Mouse (Mus musculus) thymus, adult 18-20 months (tissue): Measurements from ENCODE around the gene Map2k1.

Experiments
- DNase-seq, 2 experiments: peaks; one replicate each; pipeline ENCODE4 v3.0.0; 2022; ENCODE audit warnings: mixed read lengths in 2 of 2

Map2k1 gene

DNA sequence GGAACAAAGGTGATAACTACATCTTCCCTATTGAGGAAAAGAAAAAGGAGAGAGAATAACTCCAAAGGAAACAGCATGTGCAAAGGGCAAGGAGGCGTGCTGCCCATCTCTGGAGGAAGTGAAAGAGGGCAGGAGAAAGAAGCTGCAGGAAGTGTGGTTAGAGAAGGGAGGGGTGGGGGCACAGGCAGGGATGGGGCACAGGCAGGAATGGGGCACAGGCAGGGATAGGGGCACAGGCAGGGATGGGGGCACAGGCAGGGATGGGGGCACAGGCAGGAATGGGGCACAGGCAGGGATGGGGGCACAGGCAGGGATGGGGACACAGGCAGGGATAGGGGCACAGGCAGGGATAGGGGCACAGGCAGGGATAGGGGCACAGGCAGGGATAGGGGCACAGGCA lies 4.1 kb downstream of the Map2k1 start:
- no peak for DNase-seq

DNA sequence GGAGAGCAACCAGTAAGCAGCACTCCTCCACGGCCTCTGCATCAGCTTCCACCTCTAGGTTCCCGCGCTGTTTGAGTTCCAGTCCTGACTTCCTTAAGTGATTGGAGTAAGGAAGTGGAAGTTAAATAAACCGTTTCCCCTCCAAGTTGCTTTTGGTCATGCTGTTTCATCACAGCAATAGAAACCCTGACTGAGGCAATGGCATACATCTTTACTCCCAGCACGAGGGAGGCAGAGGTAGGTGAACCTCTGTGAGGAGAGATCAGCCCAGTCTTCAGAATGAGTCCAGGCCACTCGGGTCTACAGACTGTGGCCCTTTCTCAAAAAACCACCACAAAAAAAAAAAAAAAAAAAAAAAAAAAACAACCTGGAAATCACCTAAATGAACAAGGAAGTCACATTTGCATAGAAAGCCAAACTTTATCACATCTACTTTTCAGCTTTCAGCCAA lies 11.0 kb downstream of the Map2k1 start:
- no peak for DNase-seq

DNA sequence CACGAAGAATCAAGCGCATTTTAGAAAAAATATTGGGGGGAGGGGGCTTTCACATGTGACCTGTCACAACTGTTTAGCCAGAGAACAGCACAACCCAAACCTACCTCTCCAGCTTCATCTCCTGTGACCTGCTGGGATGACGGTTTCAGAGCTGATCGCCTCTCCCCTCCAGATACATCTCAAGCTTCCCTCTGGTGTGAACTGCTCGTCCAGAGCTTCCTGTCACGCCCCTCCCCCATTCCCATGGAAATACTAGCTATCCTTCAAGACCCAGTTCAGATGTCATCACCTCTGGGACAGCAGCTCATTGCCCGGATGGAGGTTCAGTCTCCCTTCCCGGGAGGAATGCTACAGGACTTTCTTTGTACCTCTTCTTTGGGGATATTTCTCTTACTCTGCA lies 12.8 kb downstream of the Map2k1 start:
- no peak for DNase-seq

DNA sequence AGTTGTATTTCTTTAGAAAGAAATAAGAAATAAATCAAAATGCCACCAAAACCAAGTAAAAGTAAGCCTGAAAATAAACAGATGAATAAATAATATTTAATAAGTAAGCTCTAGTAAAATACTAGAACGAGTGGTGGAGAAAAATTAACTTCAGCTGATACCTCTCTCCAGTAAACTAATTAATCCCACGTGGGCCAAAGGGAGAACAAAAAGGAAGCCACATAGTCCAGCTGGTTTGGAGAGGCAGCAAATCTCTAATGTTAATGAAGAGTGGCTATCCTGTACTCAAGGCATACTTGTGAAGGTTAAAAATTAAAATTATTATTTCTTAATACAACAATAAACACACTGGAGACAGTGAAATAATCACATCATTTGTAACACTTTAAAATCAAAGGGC lies 13.3 kb downstream of the Map2k1 start:
- DNase-seq, result no peak

DNA sequence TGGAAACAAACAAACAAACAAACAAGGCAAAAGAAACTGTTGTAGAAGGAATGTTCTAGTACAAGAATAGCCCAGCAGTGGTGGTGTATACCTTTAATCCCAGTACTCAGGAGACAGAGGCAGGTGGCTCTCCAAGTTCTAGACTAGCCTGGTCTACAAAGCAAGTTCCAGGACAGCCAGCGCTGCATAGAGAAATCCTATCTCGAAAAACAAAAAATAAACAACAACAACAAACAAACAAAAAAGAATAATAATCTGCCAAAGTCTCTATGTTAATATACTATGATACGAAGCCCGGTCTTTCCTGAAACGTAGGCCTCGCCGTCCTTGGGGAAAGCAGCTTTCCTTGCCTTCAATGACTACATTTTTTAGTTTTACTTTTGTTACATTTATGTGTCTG lies 17.4 kb downstream of the Map2k1 start:
- no peak for DNase-seq

DNA sequence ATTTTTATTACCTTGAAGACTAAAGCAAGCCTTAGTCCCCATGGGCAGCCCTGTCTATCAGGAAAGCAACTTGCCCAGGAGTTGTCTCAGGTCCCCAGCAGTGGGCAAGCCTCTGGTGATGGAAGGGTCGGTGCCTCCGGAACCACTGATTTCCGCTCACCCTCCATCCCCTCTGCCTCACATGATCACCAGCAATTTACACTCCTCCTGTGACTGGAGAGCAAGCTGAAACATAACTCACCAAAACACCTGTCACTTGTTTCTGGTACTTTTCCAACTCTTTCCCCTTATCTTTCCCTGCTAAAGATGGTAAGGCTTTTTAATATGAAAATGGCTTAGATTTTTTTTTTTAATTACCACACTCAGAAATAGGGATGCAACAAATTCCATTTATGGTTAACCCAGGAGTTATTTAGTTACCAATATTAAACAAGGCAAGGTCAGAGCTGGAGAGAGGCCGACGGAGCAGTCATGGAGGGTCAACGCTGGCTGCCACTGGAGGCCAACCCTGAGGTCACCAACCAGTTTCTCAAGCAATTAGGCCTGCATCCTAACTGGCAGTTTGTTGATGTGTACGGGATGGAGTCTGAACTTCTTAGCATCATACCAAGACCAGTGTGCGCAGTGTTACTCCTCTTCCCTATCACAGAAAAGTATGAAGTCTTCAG lies 18.5 kb downstream of the Map2k1 start, which contains the start of gene Uchl4:
Uchl4 (plus strand) TSS at position 434 of the 668 bp plus-strand sequence.
- DNase-seq, result no peak

DNA sequence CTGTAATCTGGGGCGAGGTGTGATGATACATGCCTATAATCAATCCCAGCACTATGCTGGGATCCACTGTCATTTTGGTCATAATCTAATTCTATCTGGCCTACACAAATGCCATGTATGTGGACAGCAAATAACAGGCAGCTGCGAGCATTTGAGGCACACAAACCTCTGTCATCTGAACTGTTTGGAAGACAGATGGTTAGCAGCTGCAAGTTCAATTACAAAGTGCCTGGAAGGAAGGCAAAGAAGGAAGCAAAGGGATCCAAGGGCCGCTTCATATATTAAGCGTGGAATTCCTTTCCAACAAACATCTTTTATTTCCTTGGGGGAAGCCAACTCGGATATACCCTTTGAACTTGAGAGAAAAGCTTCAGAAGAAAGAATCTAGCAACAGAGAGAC lies 19.8 kb downstream of the Map2k1 start:
- DNase-seq, result no peak

DNA sequence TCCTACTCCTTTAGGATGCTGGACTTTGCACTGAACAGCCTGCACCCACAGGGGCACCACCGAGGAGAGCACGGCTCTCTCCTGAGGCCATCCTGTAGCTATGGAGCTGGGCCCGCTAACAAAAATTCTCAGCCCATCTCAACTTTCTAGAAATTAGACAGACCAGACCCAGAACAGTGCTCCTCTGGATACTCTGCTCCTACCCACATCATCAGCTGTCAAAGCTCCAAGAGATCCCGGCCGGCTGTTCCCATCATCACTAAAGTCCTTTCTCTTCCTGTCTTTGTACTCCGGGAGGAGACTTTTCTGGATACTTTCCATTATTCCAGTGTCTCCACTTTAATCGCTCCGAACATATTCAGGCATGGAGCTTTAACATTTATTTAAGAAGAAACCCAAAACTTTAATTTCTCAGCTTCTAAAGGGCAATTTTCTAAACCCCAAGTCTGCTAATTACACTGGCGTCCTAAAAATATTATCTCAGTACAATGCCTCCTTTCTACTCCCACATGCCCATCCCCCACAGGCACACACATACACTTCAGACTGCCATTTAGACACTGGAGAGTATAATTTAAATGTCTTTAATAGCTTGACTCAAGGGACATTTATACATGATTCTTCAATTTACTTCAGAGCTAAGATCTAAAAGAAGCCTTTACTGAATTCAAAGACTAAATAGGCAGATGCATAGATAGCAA lies 21.0 kb downstream of the Map2k1 start:
- no peak for DNase-seq

DNA sequence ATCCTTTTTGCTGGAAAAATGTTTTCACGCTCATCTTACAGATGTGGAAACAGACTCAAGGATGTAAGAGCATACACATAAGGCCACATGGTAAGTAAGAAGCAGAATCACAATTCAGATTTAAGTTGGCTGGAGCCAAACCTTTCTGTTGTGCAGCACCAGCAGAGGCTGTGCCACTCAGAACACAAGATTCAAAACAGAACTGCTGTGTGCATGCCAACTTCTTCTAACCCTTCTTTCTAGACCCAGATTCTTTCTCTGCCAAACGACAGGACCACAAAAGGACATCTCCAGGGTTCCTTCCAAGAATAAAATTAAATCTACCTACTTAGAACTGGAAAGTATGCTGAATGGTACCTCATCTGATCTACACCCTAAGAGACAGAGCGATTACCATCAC lies 21.8 kb downstream of the Map2k1 start:
- DNase-seq, result no peak

DNA sequence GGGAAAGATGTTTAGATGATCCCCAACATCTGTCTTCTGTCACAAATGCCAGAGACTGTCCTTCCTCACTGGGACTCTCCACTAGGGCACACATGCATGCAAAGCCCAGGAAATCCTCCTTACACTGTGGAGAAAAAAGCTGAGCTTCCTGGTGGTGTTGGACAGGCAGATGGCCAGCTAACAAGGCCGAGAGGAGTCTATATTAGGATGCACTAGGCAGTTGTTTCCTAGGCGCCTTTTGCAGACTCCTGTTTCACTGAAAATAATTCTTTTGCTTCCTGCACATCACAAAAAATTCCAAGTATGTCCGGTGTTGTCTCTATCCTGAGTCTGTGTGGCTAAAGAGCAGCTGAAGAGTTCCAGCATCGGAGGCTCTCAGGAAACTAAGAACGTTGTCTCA lies 22.3 kb downstream of the Map2k1 start:
- DNase-seq, result no peak

DNA sequence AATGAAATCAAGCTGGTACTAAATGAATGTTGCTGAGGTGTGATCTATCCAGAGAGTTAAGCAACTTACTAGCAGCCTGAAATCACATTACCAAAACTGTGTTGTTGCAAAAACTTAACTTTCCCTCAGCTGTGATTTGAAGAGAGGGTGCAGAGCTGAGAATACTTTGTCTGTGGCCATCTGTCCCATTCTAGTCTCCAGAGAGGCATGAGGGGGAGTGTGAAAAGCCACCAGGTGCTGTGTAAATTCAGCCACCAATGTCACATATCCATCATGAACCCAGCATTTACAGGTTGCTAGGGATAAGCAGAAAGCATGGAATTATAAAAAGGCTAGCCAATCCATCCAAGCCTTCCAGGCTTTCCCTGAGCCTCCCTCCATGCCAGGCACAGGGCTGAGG lies 24.5 kb downstream of the Map2k1 start:
- DNase-seq, result no peak

DNA sequence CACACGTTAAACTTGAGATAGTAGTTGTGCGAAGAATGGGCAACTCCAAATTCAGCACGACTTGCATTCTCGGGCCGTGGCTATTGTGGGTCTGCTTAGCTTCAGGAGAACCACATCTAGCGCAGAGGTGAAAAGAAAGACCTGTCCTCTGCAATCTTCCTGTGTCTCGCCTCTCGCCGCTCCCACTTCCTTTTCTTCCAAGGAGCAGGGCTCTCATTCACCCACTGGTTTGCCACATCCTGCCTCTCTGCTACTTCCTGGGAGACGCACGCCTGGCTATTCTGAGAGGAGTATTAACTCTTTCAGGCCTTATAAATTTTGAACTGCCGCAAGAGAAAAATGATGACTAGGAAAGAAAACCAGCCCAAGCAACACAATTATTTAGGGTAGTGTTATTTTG lies 25.7 kb downstream of the Map2k1 start:
- peak; percentile 7 to 21 for DNase-seq

DNA sequence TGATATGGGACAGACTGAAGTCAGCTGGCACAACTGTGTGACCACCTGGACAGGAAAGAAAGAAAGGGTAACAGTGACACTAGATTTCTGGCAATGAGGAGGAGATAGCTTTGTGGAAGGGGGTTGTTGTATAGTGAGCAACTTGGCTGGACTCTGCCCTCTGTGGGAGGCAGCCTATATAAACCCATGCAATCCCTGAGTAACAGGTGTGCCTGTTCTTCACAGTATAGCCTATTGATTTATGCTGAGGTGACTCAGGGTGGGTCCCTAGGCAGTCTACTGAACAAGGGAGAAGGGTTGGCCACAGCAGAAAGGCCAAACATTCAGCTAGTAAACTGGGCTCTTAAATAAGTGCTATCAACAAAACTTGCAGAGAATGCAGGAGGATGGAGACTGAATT lies 27.6 kb downstream of the Map2k1 start:
- DNase-seq, result no peak

DNA sequence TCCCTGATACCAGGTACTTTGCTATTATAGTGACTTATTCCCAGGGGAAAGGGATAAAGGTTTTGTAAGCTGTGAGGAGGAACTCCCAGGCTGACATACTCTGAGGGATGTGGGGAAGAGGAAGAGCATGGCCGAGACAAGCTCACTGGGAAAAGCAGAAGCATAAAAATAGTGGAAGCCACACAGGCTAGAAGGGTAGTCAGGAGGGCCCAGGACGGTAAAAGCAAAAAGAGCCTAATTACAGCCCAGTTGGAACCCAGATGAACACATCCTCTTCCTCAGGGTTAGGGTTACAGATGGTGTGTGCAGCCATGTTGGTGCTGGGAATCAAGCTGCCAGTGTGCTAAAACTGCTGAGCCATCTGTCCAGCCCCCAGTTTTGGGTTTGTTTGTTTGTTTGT lies 31.3 kb downstream of the Map2k1 start:
- DNase-seq, result no peak

DNA sequence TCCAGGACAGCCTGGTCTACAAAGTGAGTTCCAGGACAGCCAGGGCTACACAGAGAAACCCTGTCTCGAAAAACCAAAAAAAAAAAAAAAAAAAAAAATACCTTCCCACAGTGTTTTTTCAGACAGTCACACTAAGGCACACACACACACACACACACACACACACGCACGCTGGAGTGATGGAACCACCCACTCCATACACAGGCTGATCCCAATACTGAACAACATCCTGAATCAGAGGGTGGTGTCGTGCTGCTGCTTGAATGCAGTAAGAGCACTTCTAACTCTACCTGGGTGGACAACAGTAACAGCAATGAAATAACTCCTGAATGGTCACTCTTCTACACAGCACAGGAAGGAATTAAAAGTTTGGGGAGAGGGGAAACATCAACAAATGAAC lies 32.0 kb downstream of the Map2k1 start:
- DNase-seq, result no peak

DNA sequence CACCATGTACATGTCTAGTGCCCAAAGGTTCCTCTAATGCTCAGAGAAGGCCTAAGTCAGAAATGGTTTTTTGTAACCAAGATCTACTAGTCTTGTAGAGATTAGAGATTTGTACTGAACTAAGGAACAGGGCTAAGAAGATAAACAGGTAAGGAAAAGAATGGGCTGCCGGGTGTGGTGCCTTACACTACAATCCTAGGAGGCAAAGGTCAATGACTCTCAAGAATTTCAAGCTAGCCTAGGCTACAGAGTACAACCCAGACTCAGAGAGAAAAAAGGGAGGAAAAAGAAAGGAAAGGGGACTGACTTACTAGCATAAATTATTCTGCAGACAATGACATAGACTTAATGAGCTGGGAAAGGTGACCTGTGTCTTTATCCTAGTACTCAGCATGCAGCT lies 32.8 kb downstream of the Map2k1 start:
- DNase-seq, result no peak

DNA sequence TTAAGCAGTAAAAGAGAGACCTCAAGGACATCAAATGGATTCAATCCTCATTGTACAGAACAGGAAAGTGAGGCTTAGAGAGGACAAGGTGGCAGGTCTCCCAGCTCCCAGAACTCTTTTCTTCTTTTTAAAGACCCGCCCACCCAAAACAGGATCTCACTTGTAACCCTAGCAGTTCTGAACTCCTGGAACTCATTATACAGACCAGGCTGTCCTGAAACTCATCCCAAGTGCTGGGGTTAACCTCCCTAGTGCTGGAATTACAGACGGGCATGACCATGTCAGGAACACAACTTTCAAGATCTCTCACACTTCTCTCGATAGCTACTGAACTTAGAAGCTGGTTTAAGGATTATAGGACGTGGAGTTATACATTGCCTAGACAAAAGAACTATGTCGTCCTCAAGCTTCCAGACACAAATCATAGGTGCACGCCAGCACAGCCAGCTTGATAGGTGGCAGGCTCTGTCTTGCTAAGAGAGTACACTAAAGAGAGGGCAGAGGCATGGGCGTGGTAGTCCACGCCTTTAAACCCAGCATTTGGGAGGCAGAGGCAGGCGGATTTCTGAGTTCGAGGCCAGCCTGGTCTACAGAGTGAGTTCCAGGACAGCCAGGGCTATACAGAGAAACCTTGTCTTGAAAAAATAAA lies 33.5 kb downstream of the Map2k1 start:
- DNase-seq, result no peak

DNA sequence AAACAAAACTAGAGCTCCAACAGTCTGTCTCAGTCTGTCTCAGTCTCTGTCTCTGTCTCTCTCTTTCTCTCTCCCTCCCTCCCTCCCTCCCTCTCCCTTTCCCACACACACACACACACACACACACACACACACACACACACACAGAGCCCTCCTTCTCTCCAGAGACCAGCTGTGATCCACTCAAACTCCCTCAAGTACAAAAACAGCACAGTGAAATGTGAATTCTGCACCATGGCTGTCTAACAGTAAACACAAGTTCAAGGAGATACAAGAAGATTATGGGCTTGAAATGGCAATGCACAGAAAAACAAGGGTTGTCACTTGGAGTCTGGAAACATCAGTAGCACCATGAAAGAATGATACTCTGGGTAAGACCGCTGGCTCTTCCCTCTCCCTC lies 34.1 kb downstream of the Map2k1 start:
- no peak for DNase-seq

DNA sequence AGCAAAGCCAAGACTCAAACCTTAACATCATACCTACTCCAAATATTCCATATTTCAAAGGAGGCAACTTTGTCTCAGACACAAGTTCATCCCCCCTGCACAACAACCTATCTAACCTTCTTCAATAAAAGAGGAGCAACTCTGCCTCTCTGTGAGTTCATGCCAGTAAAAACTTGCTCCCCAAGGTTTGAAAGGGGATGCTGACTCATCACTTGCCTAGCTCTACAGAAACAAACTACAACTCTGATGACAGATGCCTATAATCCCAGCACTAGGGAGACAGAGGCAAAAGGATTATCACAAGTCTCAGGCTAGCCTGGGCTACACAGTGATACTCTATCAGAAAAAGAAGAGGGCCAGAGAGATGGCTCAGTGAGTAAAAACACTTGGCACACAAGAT lies 35.5 kb downstream of the Map2k1 start:
- no peak for DNase-seq

DNA sequence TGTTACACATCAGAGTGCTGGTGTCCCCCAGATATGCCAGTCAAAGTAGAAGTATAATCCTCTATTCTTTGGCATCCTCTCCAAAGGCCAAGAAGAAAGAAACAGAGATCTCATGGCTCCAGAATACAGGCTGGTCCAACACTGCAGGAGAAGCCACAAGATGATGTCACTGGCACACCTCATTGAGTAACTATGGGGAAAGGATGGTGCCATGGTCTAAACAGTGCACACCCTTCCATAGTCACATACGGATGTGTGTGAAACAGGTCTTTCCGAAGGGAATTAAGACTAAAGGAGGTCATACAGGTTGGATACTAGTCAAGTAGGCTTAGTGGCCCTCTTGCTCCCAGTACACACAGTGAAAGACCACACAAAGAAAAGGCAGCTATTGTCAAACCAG lies 36.8 kb downstream of the Map2k1 start:
- no peak for DNase-seq

DNA sequence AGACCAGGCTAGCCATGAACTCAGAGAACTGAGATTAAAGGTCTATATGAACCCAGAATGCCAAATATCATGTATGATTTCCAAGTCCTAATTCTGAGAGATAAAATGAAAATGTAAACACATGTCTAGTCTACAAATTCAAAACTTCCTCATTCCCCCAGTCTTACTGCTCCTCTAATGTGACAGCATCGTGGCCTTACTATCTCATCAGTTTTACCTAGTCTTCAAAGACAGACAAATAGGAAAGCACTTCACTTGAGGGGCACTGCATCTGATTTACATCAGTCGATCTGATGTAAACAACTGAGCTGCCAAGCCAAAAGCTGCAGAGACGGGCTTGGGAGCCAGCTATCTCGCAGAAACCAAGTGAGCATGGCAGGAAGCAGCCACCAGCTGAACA lies 37.3 kb downstream of the Map2k1 start:
- DNase-seq, result no peak

DNA sequence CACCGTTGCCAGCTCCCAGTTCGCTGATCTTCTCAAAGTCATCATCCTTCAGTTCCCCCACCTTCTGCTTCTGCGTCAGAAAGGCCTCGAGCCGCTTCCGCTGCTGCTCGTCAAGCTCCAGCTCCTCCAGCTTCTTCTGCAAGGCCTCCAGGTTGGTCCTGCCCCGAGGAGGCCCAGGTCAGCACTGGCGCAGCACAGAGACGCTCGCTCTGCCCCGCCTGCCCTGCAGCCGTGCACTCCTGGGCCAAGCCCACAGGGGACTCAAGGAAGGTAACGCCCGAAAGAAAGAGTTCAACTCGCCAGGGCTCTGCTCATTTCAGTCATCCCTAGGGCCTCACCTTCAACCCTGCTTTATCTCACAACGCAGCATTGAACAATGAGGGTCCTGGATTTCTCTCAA lies 39.0 kb downstream of the Map2k1 start:
- no peak for DNase-seq

DNA sequence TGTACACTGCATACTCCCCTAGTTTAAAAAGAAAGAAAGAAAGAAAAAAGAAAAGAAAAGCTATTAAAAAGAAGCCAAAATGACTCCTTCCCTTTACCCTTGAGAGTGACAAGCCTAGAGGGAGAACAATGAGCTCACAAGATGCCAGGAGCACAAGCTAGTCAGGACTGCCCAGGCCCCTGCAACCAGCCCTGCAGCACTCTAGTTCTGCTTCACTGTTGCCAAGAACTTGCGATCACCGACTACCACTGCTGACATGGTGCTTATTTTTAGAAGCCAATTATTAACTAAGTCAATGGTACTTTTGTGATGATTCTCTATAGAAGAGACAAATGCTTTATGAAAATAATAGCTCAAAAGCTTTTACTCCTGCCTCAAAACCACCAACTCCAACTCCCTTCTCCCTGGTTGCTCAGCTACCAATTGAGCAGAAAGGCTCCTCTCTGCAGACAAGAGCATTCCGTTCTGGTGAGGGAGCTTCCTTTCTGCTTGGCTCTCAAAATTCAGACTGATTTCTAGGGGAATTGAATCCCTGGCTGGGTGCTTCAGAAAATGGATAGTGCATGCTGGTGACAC lies 45.8 kb downstream of the Map2k1 start:
- DNase-seq, result no peak

DNA sequence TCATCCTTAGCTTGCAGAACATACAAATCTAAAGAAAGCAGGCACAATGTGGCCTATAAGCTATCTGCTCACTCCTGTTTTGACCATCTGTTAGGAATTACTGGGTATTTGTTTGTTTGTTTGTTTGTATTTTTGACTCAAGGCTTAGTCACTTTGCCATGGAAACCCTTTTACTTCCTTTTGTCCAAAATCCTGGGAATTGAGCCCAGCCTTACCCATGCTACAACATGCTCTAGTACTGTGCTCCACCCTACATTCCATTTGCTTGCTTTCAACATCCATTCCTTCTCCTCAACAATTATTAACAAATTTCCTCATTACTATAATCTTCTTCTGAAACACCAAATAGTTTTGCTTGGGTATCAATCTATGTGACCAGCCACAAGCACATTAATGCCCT lies 50.6 kb downstream of the Map2k1 start:
- DNase-seq, result no peak
